Mouse (Mus musculus) E14TG2a.4 (cell line): ENCODE data around the gene Art3.
A peak's percentile ranks its signal among the peaks of the same experiment; 100 is the strongest.

Experiments
- H3K27me3 ChIP-seq: 2 replicates; pipeline ENCODE4 v1.6.1; 2014; ENCODE audit warnings: low read length, control low read depth; ENCODE audit not compliant: insufficient read depth
- H3K36me3 ChIP-seq: 2 replicates; pipeline ENCODE4 v1.6.1; 2014; ENCODE audit warnings: low read length, control low read depth; ENCODE audit not compliant: insufficient read depth
- H3K4me1 ChIP-seq: replicated peaks from 2 replicates; pipeline ENCODE4 v1.6.1; 2014; ENCODE audit warnings: low read depth, low read length, control low read depth
- H3K4me3 ChIP-seq: replicated peaks from 2 replicates; pipeline ENCODE4 v1.5.1; 2014; ENCODE audit warnings: mild to moderate bottlenecking, low read length
- H3K9me3 ChIP-seq: 2 replicates; pipeline ENCODE4 v1.6.1; 2014; ENCODE audit warnings: low read length, control low read depth
- CTCF ChIP-seq: conservative IDR thresholded peaks from 2 replicates; pipeline ENCODE4 v1.5.1; 2014; ENCODE audit warnings: low read length
- NANOG ChIP-seq: IDR thresholded peaks from 2 replicates; pipeline ENCODE4 v1.6.1; 2014; ENCODE audit warnings: borderline replicate concordance, low read length, mixed read lengths
- POU5F1 ChIP-seq: IDR thresholded peaks from 2 replicates; pipeline ENCODE4 v1.6.1; 2014; ENCODE audit warnings: low read length, borderline replicate concordance

Gene Art3

DNA sequence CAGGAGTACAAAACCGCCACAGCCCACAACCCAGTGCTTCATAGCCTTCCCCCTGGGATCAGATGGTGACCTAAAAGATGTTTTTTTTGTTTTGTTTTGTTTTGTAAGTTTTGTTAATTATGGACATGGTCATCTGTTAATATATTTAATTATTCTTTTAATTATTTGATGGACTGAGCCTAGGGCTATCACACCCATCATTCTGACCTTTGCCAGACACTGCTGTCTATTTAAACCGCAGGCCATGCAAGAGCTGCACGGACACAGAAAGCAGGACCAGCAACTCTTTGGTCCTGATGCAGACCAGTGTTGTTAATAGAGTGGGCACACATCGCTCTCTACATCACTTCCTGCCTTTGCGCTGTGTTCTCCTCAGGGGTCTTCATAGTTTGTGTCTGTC lies 78.9 kb downstream of the Art3 start:
- Histone ChIP-seq H3K27me3 (no peaks in the 10 kb centered on the region), H3K4me3 (no peak overlapping the region), H3K4me1 (peaks cover 14% of the 10 kb centered on the region), H3K36me3 (peaks cover 14% of the 10 kb centered on the region), H3K9me3 (no peaks in the 10 kb centered on the region)
- TF ChIP-seq NANOG (no peak), CTCF (no peak), POU5F1 (no peak)

DNA sequence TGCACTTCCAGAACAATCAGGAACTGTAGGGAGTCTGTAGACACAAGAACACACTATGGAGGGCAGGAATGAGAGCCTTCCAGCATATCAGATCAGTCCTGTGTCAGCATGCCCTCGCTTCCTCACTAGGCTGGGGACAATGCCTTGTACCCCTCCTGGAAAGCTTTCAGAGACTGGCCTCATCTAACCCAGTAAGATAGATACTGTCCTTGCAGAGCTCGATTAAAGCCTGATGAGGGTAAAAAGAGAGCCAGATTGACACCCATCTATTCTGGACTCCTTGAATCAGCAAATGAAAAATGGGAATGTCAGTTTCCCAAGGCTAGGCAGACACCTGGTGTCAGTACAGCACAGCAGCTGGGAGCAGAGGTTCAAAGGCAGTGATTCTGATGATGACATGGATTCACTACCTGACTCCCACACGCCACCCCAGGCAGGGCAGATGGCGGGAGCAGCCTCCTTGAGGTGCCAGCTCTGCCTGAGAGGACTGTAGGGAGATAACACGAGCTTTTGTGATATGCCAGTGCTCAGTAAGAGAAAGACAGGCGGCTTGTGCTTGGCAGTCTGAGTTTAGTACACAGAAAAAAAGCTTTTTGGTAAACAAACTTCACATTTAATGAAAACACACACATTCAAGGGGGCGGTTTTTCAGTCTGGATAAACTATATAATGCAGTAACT lies 80.0 kb downstream of the Art3 start:
- H3K36me3 ChIP-seq = peaks cover 24% of the 10 kb centered on the region
- no peak overlapping the region for H3K4me3 ChIP-seq
- H3K4me1 ChIP-seq = peaks cover 18% of the 10 kb centered on the region
- no peak for TF ChIP-seq POU5F1
- TF ChIP-seq NANOG = no peak
- TF ChIP-seq CTCF = no peak
- H3K27me3 ChIP-seq = no peaks in the 10 kb centered on the region
- no peaks in the 10 kb centered on the region for H3K9me3 ChIP-seq

GRCm38 (mm10) chr5:92413271-92413981 lies 81.8 kb downstream of the Art3 start:
- H3K36me3 ChIP-seq = peaks cover 42% of the 10 kb centered on the region
- no peak for TF ChIP-seq POU5F1
- no peak for TF ChIP-seq CTCF
- no peak for TF ChIP-seq NANOG
- no peak overlapping the region for H3K4me3 ChIP-seq

DNA sequence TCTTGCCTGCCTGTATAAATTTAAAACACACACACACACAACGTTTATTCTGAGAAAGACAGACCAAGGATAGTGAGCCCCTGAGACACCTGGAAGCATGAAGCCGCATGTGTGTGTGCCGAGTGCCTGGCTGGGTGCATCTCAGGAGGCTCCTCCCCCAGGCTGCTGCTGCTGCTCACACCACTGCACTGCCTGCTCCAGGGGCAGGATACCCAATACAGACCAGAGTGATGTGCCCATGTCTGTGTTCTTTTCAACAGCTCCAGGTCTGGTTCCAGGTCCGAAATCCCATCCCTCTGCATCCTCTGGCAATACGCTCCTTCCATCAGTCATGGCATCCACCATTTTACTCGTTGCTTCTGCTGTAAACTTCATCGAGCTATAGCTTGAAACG lies 82.4 kb downstream of the Art3 start:
- no peak overlapping the region for H3K4me3 ChIP-seq
- TF ChIP-seq CTCF (no peak), NANOG (no peak), POU5F1 (no peak)
- H3K4me1 ChIP-seq = peaks cover 24% of the 10 kb centered on the region
- no peaks in the 10 kb centered on the region for H3K9me3 ChIP-seq
- H3K27me3 ChIP-seq = no peaks in the 10 kb centered on the region
- peaks cover 48% of the 10 kb centered on the region for H3K36me3 ChIP-seq

More at GRCm38 (mm10) chr5:92413271-92413981, 81.8 kb downstream of the Art3 start:
- Histone ChIP-seq H3K27me3 (no peaks in the 10 kb centered on the region), H3K4me1 (peaks cover 24% of the 10 kb centered on the region), H3K9me3 (no peaks in the 10 kb centered on the region)

- H3K36me3 ChIP-seq = peaks cover 93% of the 10 kb centered on the region
- H3K4me3 ChIP-seq = no peak overlapping the region
- no peaks in the 10 kb centered on the region for H3K27me3 ChIP-seq
- H3K9me3 ChIP-seq = no peaks in the 10 kb centered on the region
- 0 out of 2 replicates have a peak, but pooled peaks cover 2% of the 10 kb centered on the region for H3K4me1 ChIP-seq
- no peak for TF ChIP-seq CTCF
- TF ChIP-seq NANOG = no peak
- no peak for TF ChIP-seq POU5F1
These were observed 92.5 kb downstream of the Art3 start for GRCm38 (mm10) chr5:92424126-92424525.

DNA sequence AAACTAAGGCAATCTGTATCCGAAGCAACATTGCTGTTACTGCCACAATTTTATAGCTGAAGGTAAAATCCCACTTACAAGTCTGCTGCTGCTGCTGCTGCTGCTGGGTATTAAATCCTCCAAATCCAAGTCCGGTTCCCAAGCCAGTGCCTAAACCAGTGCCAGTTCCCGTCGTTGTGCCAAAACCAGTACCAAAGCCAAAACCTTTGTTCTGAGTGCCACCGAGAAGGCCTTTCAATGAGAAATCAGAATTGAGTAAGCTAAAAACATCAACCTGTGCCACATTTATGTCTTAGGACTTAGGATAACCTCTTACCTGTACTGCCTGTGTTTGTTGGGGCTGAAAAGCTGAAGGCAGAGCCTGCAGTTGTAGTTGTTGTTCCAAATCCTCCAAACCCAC lies 99.1 kb downstream of the Art3 start:
- H3K27me3 ChIP-seq = no peaks in the 10 kb centered on the region
- H3K4me3 ChIP-seq = no peak overlapping the region
- TF ChIP-seq CTCF (no peak), POU5F1 (no peak), NANOG (no peak)
- peaks cover 26% of the 10 kb centered on the region for H3K4me1 ChIP-seq
- peaks cover 45% of the 10 kb centered on the region for H3K36me3 ChIP-seq
- no peaks in the 10 kb centered on the region for H3K9me3 ChIP-seq

- Histone ChIP-seq H3K4me1 (peaks cover 27% of the 10 kb centered on the region), H3K9me3 (no peaks in the 10 kb centered on the region), H3K4me3 (no peak overlapping the region), H3K27me3 (no peaks in the 10 kb centered on the region), H3K36me3 (peaks cover 41% of the 10 kb centered on the region)
- TF ChIP-seq CTCF (no peak), POU5F1 (no peak), NANOG (no peak)
These were observed 100.0 kb downstream of the Art3 start for GRCm38 (mm10) chr5:92431611-92432010.

DNA sequence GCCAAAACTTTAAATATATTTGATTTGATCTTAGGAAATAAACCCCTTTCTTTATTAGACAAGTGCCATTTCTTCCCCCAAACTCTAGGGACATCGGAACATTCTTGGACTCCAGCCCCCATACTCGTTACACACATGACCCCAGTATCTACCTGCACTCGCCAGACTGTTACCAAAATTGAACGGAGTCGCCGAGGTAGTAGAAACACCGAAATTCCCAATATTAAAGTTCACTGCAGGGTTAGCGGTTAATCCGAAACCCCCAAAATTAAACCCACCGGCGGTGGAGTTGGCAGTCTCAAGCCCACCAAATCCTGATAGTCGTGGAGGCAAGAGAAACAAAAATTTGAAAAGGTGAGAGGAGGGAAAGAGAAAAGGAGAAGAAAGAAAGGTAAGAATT lies 102.4 kb downstream of the Art3 start:
- Histone ChIP-seq H3K4me3 (peak overlapping the region; percentile 96), H3K36me3 (peaks cover 17% of the 10 kb centered on the region), H3K9me3 (no peaks in the 10 kb centered on the region), H3K27me3 (no peaks in the 10 kb centered on the region), H3K4me1 (peaks cover 26% of the 10 kb centered on the region)
- TF ChIP-seq NANOG (no peak), CTCF (no peak), POU5F1 (no peak)

DNA sequence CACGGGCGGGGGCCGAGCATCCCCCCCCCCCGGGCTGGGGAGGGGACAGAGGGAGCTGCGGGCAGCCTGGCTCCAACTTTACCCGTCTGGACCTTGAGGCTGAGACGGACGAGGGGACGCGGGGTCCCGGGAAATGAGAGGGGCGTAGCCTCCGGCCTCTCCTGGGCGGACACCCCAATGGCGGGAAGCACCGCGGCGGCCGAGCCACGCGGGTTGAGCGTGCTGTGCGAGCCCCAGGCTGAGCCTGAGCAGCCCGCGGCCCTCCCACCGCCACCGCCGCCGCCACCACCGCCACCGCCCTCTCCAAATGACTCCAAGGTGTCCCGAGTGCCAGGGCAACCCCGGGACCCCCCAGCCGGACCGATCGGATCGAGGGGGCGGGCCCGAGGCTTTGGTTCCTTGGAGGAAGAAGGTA lies 103.0 kb downstream of the Art3 start:
- TF ChIP-seq POU5F1 = no peak
- no peak for TF ChIP-seq NANOG
- Histone ChIP-seq H3K36me3 (peaks cover 12% of the 10 kb centered on the region), H3K27me3 (no peaks in the 10 kb centered on the region), H3K4me3 (peak overlapping the region; percentile 96), H3K4me1 (peaks cover 24% of the 10 kb centered on the region), H3K9me3 (no peaks in the 10 kb centered on the region)
